Mouse (Mus musculus) myocyte (in vitro differentiated cells): ENCODE measurements at regions not wholly inside any gene's neighbourhood (a gene's known extent, or its start where the extent isn't known, plus 50 kb on each side); places are given as distances from the start of the nearest gene placed in this dataset.

Experiments used
- POLR2A ChIP-seq: IDR thresholded peaks from one replicate; pipeline ENCODE4 v1.6.1; 2011; ENCODE audit warnings: low read depth, mild to moderate bottlenecking, control low read depth, moderate library complexity; ENCODE audit not compliant: insufficient read length
- POLR2AphosphoS2 ChIP-seq: IDR thresholded peaks from one replicate; pipeline ENCODE4 v1.6.1; 2011; ENCODE audit warnings: low read depth, control low read depth; ENCODE audit not compliant: insufficient read length
- TCF12 ChIP-seq: IDR thresholded peaks from one replicate; pipeline ENCODE4 v1.6.1; 2011; ENCODE audit warnings: mild to moderate bottlenecking, control low read depth; ENCODE audit not compliant: poor library complexity, insufficient read depth, severe bottlenecking
- TCF3 ChIP-seq: IDR thresholded peaks from one replicate; pipeline ENCODE4 v1.6.1; 2011; ENCODE audit warnings: low read depth, control low read depth; ENCODE audit not compliant: insufficient read length
- USF1 ChIP-seq: IDR thresholded peaks from one replicate; pipeline ENCODE4 v1.6.1; 2011; ENCODE audit warnings: low read depth, mild to moderate bottlenecking, control low read depth, moderate library complexity

GRCm38 (mm10) chr4:9081701-9082562 is 843.1 kb upstream of the Car8 start:
- TF ChIP-seq POLR2AphosphoS2 = no peak
- no peak for TF ChIP-seq TCF12
- no peak for TF ChIP-seq POLR2A
- TF ChIP-seq USF1 = no peak
- TF ChIP-seq TCF3 = no peak
